Mouse (Mus musculus) neural tube, embryonic 11.5 days (tissue): ENCODE results near the gene Asl. TPM values are rescaled to one million over a fixed set of nuclear protein-coding genes. Genes with fewer than 3 reads are reported as not detected.

ENCODE experiments used
- ATAC-seq: fragments of 200-750 bp; cut with Nextera tagmentation; 2 replicates; pipeline ENCODE4 v1.8.0; 2017; ENCODE audit warnings: moderate number of reproducible peaks, mild to moderate bottlenecking, moderate TSS enrichment, moderate library complexity; ENCODE audit not compliant: insufficient read depth, low FRiP score, low TSS enrichment
- DNase-seq: peaks from one replicate; pipeline ENCODE4 v3.0.0-alpha.2; 2015; ENCODE audit warnings: low spot score
- H3K27ac ChIP-seq: fragments of 300-500 bp; sonication (generic); 2 replicates; pipeline ENCODE4 v1.5.1; 2014; ENCODE audit warnings: low read depth, mild to moderate bottlenecking, low read length
- H3K27me3 ChIP-seq: fragments of 300-500 bp; sonication (generic); 2 replicates; pipeline ENCODE4 v1.6.1; 2014; ENCODE audit warnings: mild to moderate bottlenecking, low read length, mixed read lengths; ENCODE audit not compliant: control insufficient read depth, insufficient read depth
- H3K36me3 ChIP-seq: fragments of 300-500 bp; sonication (generic); 2 replicates; pipeline ENCODE4 v1.6.1; 2014; ENCODE audit warnings: mild to moderate bottlenecking, low read length, moderate library complexity, mixed read lengths; ENCODE audit not compliant: control insufficient read depth, insufficient read depth
- H3K4me1 ChIP-seq: fragments of 300-500 bp; sonication (generic); 2 replicates; pipeline ENCODE4 v1.6.1; 2014; ENCODE audit warnings: low read length, mixed read lengths; ENCODE audit not compliant: control insufficient read depth, insufficient read depth
- H3K4me2 ChIP-seq: fragments of 300-500 bp; sonication (generic); 2 replicates; pipeline ENCODE4 v1.6.1; 2014; ENCODE audit warnings: low read depth, mild to moderate bottlenecking, moderate library complexity
- H3K4me3 ChIP-seq: fragments of 300-500 bp; sonication (generic); 2 replicates; pipeline ENCODE4 v1.5.1; 2014; ENCODE audit warnings: low read depth, low read length
- H3K9ac ChIP-seq: fragments of 300-500 bp; sonication (generic); 2 replicates; pipeline ENCODE4 v1.6.1; 2014; ENCODE audit warnings: mild to moderate bottlenecking, low read length
- H3K9me3 ChIP-seq: fragments of 300-500 bp; sonication (generic); 2 replicates; pipeline ENCODE4 v1.6.1; 2016; ENCODE audit warnings: low read length; ENCODE audit not compliant: control insufficient read depth
- WGBS: fragments of 180-500 bp; shearing (Covaris S2); extraction: QIAGEN DNeasy Blood & Tissue Kit; methylation state at CpG from one replicate; pipeline ENCODE4 v1.1.7; 2014; 5-methylcytosine and 5-hydroxymethylcytosine counted together
- polyA plus RNA-seq: library from polyadenylated mRNA; unstranded; fragments of >200 nt; fragmentation: Nextera tagmentation; extraction: Ambion mirVana; gene quantifications from 2 replicates; pipeline ENCODE4 v1.2.1, GENCODE M21; 2014

Gene Asl
- polyA plus RNA-seq, 1 experiment from 2014 or later = 30.8 TPM

DNA sequence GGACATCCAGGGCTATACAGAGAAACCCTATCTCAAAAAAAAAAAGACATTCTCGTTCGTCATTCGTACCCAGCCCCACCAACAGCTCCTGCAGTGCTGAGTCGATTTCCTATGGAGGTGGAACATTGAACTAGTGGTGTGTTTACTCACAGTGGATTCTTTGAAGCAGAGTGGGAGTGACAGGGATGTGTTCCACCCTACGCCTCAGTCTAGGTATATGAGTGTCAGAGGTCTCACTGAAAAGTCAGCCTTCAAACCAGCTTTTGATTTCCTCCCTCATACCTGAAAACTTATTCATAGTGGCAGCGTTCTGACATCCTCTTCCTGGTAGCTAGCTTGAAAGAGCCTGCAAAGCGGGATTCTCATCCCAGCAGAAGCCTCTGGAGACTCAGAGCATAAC lies 60.6 kb downstream of the Asl start:
- Histone ChIP-seq H3K27me3 (no peaks in the 10 kb centered on the region), H3K27ac (no peak overlapping the region), H3K4me2 (no peak overlapping the region), H3K4me3 (no peak overlapping the region), H3K9ac (no peak overlapping the region), H3K4me1 (no peaks in the 10 kb centered on the region), H3K36me3 (no peaks in the 10 kb centered on the region), H3K9me3 (no peaks in the 10 kb centered on the region)
- 89% methylated on average over 7 of the region's 7 CpGs for WGBS
- DNase-seq (no peak), ATAC-seq (no peak)

DNA sequence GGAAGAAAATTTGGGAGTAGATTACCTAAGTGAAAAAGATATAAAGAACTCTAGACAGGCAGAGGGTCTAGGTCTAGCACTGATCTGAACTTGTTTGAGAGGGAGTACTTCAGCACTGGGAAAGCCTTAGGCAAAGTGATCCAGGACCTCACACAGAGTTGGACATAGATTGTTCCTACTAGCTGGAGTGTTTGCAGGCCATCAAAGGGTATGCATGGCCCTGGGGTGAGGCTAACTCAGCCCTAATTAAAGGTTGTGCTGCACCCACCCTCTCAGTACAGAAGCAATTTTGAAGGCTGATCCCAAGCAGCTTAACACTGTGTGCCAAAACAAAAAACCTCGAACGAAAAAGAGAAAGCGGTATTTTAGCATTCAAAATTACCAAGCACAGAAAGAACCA lies 62.6 kb downstream of the Asl start:
- no peaks in the 10 kb centered on the region for H3K9me3 ChIP-seq
- H3K36me3 ChIP-seq = no peaks in the 10 kb centered on the region
- 92% methylated on average over 3 of the region's 3 CpGs for WGBS
- no peak for ATAC-seq
- no peak overlapping the region for H3K9ac ChIP-seq
- H3K4me1 ChIP-seq = no peaks in the 10 kb centered on the region
- H3K27me3 ChIP-seq = no peaks in the 10 kb centered on the region
- H3K27ac ChIP-seq = no peak overlapping the region
- DNase-seq = no peak
- H3K4me2 ChIP-seq = no peak overlapping the region
- no peak overlapping the region for H3K4me3 ChIP-seq

DNA sequence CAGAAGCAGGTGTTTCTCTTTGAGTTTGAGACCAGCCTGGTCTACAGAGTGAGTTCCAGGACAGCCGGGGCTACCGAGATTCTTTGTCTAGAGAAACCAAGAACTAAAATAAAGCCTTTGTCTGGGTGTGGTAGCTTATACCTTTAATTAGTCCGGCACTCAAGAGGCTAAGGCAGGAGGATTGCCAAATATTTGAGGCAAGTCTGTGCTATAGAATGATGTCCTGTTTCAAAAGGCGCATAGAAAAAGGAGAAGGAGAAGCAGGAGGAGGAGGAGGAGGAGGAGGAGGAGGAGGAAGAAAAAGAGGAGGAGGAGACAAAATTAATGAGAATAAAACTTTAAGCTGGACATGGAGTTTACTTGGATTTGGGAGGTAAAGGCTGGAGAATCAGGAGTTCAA lies 65.8 kb downstream of the Asl start:
- no peaks in the 10 kb centered on the region for H3K36me3 ChIP-seq
- H3K4me1 ChIP-seq = no peaks in the 10 kb centered on the region
- no peak overlapping the region for H3K9ac ChIP-seq
- no peak for DNase-seq
- H3K4me3 ChIP-seq = no peak overlapping the region
- ATAC-seq = no peak
- 89% methylated on average over 4 of the region's 4 CpGs for WGBS
- no peaks in the 10 kb centered on the region for H3K27me3 ChIP-seq
- no peak overlapping the region for H3K27ac ChIP-seq
- H3K9me3 ChIP-seq = no peaks in the 10 kb centered on the region
- no peak overlapping the region for H3K4me2 ChIP-seq

Other genes starting within 250 kb of the Asl start
- 37.5 and 37.8 TPM in 2 replicates for gene Psph, start 241.8 kb downstream of the Asl start, polyA plus RNA-seq
- gene Sumf2, start 182.3 kb downstream of the Asl start, polyA plus RNA-seq = 44.0 and 48.5 TPM in 2 replicates
- 988 and 1,013 TPM in 2 replicates for gene Chchd2, start 141.8 kb downstream of the Asl start, polyA plus RNA-seq
- 8.8 and 10.0 TPM in 2 replicates for gene Zbed5, start 133.5 kb downstream of the Asl start, polyA plus RNA-seq
- 0.24 TPM in 1 of 2 replicates, not detected in the other for gene Phkg1, start 130.7 kb downstream of the Asl start, polyA plus RNA-seq
- 2.3 and 2.9 TPM in 2 replicates for gene Nupr1l, start 120.7 kb downstream of the Asl start, polyA plus RNA-seq
- 31.3 and 32.2 TPM in 2 replicates for gene Vkorc1l1, start 87.3 kb downstream of the Asl start, polyA plus RNA-seq
- gene Gusb, start 26.2 kb downstream of the Asl start, polyA plus RNA-seq = 35.1 and 35.9 TPM in 2 replicates
- 38.6 and 43.2 TPM in 2 replicates for gene Crcp, start within 50 bp of the Asl start, polyA plus RNA-seq
- 57.0 and 63.1 TPM in 2 replicates for gene Tpst1, start 44.1 kb upstream of the Asl start, polyA plus RNA-seq
- gene Kctd7, start 115.6 kb upstream of the Asl start, polyA plus RNA-seq = 7.2 and 8.3 TPM in 2 replicates
- 25.4 and 27.8 TPM in 2 replicates for gene Rabgef1, start 142.6 kb upstream of the Asl start, polyA plus RNA-seq
- 32.0 and 35.8 TPM in 2 replicates for gene Tmem248, start 187.8 kb upstream of the Asl start, polyA plus RNA-seq
- 68.8 and 71.3 TPM in 2 replicates for gene Sbds, start 226.3 kb upstream of the Asl start, polyA plus RNA-seq
- 33.2 and 34.9 TPM in 2 replicates for gene Tyw1, start 226.4 kb upstream of the Asl start, polyA plus RNA-seq